Mouse (Mus musculus): Measurements from ENCODE around the gene Nek6.

Gene Nek6

DNA sequence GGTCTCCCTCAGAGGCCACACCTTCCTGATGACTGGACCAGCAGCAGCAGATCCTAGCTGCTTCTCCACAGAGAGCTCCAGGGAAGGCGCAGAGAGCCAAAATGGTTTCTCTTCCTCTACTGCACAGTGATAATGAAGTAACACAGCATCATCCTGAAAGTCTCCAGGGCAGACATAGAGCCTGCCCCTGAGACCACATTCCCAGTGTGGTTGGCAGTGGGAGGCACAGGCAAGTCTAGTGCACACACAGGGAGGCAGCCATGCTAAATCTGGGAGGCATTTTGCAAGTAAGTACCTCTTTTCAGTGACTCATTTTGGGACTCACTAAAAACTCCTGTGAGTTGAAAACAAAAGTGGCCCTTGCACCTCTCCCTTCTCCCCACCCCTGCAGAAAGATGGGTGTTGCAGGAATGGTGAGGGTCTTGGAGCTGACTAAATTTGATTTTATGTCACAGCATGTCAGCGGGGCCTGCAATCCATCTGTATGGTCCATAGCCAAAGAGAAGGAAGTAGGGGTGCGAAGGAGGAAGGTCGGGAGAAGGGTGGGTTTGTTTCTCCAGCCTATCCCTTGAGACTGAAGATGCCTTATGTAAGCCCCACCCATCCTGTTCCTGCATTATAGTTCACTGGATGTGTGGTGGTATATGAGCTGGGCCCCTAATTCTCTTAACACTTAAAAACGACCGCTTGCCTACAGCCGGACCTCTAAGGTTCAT, 2.3 kb upstream of the Nek6 start:
- no peak for DNase-seq (ENCODE audit: low read depth in 2 of 2, low spot score in 2 of 2)

DNA sequence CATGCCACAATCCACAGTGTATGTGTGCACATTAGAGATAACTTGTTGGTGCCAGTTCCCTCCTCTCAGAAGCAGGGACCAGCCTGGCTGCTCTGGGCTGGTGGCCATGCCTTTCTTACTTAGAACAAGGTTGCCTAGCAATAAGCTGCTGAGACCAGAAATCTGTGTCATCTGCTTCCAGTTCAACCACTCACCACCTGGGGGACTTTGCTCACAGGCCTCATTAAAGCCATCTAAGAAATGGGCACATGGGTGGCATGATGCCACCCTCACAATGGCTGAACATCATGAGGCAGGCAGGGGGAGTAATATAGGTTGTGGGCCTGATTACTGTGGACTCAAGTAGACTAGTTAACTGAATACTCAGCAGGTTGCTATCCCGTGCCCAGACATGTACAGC, 1.3 kb upstream of the Nek6 start:
- no peak for DNase-seq (ENCODE audit: low read depth in 2 of 2, low spot score in 2 of 2)

DNA sequence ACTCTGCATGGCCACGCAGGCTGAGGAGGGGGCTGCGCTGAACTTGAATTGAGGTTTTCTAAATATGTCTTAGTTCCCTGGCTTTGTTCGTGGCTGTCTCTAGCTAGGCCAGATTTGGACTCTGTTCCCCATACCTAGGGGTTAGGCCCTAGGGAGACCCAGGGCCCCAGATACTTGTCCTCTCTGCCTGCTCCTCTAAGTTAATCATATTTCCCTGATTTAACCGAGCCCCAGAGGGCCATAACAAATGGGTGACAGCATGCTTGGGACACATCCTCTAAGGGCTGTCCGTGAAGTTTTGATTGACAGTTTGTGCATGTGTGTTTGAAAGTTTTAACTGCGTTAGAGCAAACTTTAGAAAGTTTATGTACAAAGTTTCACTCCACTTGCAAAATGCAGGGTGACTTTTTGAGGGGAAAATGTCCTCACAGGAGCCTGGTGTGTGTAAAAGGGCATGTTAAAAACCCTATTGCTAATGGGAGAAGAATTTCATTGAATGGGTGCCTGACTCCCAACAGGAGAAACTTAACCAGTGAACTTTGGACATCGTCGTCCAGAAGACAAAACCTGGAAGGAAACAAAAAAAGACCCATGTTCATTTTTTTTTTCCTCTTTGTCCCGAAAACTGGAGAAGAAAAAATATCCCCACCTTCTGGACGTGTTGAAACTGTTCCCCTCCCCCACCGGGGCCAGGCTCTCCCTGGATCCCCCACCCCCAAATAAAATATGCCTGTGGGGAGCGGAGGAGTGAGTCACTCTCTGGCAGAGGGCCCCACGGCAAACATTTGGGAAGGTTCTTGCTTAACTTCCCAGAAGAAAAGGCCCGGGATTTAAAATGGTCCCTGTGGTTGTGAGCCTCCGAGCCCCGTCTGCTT, 1.1 kb downstream of the Nek6 start:
- DNase-seq (ENCODE audit: low read depth in 2 of 2, low spot score in 2 of 2), result no peak

DNA sequence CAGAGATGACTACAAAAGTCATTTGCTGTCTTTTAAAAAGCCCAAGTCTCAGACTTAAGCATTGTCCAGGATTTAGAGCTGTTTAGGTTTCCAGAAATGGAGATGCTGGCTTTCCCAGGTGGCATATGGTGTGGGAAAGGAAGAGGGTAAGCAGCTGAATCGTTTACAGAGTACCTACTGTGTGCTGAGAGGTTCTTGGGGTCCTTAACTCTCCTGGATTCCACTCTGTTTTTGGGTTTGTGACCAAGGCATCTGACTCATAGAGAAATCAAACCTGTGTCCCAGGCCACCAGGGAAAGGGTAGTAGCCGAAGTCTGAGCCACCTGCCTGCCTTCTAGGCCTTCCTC, 1.7 kb downstream of the Nek6 start:
- no peak for DNase-seq (ENCODE audit: low read depth in 2 of 2, low spot score in 2 of 2)

DNA sequence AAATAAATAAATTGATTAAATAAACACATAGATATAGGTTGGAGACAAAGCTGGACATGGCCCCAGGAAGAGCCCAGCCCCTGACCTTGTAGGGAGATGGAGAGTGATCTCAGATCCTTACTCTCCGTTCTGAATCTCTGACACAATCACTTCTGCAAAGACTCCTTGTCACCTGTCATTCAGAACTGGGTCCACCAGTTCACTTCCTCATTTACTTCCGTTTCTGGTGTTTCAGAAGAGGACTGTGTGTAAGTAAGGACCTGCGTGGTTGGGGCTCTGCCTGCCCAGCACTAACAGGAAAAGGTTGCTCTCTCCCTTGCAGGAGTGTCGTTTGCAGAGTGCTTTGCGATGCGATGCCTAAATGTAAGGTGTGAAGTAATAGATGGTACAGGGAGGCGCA, 3.0 kb downstream of the Nek6 start:
- no peak for DNase-seq (ENCODE audit: low read depth in 2 of 2, low spot score in 2 of 2)

DNA sequence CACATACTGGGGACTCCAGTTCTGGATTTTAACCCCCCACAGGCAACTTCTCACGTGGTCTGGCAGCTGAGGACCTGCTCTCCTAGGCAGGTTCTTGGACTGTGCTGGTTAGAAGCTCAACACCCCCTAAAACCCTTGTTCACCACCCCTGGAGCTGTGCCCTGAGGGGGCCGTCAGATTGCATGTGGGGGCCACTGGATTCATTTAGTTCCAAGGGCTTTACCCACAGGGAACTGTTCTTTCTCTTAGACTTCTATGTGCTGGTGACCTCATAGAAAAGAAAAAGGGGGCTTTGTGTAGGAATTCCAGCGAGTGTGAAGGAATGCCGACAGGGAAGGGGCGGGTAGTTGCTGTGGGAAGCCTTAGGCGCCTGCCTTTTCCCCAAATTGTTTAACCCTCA, 4.0 kb downstream of the Nek6 start:
- no peak for DNase-seq (ENCODE audit: low read depth in 2 of 2, low spot score in 2 of 2)

DNA sequence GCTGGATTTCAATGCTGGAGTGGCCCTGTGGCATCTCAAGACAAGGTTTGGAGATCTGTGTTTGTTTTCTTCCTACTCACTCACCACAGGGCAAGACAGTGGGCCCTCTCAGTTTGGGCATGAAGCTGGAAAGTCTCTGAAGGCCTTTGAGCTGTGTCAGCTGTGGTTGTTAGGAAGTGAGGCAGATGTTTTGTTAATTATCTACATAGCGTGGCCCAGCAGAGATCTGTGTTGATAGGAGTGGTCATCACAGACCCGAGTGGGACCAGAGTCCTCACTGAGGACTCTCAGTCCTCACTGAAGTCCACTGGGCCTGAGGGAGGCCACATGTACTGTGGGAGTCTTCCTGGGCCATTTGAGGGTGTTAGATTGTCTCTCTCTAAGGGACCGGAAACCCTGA, 5.0 kb downstream of the Nek6 start:
- DNase-seq (ENCODE audit: low read depth in 2 of 2, low spot score in 2 of 2), result no peak

DNA sequence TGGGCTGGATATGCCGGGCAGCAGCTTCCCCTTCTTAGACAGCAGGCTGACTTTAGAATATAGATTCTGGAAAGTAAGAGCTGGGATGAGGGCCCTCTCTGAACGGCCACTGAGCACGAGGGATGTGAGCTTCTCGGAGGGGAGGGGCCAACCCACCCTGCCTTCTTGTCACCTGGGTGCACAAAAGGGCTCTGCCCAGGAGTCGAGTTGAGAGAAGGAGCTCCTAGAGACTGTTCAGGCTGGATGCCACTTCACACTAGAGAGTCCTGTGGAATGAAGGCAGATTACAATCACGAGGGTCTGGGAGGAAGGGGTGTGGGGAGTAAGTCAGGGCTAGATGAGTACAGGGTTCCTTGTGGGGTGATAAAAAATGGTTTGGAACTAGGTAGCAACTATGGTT, 5.6 kb downstream of the Nek6 start:
- DNase-seq (ENCODE audit: low read depth in 2 of 2, low spot score in 2 of 2), result no peak

DNA sequence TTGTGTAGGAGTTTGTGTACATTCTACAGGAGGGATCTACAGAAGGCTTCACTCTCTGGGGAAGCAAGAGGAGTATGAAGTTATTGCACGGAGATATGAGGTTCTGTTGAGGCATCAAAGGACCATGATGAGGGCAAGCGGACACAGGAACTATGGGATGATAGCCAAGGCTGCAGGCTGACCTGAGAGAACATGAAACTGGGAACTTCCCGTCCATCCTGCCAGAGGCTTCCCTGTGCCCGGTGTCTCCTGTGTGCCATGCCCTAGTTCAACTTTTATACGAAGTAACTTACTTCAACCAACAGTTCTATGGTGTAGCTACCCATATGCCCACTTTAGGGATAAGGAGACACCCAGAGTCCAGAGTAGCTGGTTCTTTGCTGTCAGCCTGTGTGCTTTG, 7.3 kb downstream of the Nek6 start:
- no peak for DNase-seq (ENCODE audit: low read depth in 2 of 2, low spot score in 2 of 2)

DNA sequence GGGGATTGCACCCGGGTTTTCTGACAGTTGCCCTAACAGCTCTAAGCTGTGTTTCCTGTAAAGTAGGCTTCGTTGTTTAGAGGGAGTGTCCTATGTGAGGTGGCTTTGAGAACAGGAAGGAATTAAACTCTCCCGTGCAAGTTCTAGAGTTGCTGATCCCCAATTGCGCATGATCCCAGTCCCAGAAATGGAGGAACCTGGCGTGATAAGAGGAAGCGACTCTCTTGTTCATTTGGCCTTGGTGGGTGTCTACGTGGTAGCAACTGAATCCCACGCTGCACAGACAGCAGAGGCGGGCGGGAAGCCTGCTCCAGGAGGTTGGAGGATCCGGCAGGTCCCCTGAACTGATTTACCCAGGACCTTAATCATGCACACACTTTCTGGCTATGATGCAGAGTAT, 8.5 kb downstream of the Nek6 start:
- DNase-seq (ENCODE audit: low read depth in 2 of 2, low spot score in 2 of 2), result no peak

DNA sequence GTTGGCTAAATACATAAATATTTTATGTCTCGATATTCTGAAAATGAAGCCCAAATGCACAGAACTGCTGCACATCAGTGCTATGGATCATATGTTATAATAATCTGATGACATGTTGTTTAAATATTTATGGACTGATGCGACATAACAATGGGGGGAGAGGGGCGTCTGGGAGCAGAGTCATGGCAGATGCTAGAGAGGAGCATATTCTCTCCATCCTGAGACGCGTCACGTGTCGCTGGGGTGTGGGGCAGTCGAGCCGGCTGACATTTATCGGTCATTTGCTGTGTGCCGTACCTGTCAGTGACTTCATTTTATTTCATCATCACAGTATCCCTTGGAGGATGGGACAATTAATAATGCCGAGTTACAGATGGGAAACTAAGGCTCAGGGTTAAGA, 10.2 kb downstream of the Nek6 start:
- DNase-seq (ENCODE audit: low read depth in 2 of 2, low spot score in 2 of 2), result no peak

DNA sequence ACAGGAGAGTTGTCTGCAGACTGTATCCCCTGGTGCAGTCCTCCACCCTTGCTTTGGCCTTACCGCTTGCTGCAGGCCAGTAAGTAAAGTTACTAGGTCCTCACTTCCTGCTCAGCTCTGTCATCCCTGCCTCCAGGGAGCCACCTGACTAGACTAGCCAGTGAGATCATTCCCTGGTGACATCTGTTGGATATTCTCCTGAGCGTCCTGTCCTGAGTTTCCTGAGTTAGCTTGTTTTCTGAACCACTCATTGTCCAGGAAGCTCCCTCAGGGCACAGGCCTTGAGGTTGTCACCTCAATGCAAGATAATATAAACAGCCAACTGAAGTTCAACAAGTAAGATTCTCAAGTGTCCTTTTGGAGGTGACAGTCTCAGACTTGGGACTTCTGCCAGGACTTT, 10.9 kb downstream of the Nek6 start:
- DNase-seq (ENCODE audit: low read depth in 2 of 2, low spot score in 2 of 2), result no peak

DNA sequence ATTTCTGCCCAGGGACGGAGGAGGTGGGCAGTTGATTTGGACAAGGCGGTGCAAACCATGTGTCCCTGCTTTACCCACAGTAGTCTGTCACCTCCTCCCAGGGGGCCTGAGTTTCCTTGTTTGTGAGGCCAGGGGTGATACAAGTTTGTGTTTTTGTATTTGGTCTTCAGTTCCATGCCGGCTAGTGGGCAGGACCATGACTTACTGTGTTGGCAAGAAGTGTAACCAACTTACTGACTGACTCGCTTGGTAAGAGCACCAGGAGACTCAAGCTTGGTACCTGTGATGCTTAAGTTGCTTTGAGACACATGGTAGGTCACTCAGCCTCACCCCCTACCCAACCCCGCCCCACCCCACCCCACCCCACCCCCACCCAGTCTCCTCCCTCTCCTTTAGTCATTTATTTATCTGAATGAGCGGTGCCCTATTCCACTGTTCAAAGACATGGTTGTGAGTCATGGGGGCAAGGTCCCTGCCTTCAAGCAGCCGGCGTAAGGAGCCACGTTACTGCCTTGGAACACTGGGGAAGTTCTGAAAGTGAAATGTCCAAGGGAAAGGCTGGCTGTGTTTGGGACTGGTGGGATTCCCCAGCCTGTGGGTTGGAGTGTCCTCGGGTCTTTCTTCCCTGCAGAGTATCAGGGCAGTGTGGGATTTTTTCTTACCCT, 12.5 kb downstream of the Nek6 start:
- DNase-seq (ENCODE audit: low read depth in 2 of 2, low spot score in 2 of 2), result no peak

DNA sequence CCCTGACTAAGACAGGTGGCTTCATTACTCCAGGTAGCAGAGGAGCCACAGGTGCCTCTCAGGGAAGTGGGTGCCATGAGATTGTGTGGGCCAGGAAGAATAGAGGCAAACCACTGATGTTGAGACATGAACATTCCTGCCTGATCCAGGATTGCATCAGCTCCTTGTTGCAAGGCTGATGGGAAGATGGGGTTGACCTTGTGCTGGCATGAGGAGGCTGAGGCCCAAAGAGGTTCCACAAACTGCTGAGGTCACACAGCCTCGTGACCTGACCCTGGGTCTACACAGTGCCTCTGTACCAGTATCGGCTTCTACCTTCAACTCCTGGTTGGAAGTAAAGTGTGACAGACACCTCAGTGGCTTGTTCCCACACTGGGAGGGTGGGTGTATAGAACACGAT, 13.6 kb downstream of the Nek6 start:
- DNase-seq (ENCODE audit: low read depth in 2 of 2, low spot score in 2 of 2), result no peak

DNA sequence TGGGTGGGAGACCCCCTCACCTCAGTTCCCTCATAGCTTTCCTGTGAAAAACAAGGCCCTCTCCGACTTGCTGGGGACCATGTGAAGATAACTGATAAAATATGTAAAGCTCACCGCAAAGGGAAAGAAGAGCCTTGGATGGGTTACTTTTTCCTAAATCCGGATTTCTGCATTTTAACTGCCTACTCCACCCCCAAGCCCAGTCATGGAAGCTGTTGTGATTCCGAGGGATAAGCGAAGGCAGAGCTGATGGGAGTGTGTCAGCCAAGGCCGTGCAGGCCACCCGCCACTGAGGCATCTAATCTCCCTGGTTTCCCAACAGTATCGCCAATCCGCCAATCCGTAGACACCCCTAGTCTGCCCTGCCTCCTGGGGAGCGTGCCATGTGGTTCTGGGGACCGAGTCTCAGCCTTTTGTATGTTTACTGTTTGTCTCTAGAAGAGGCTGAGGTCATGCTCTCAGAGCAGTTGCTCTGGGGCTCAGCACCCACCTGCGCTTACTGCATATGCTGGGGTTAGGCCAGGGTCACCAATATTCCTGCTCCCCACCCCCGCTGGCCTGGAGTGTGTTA, 18.2 kb downstream of the Nek6 start:
- no peak for DNase-seq (ENCODE audit: low read depth in 2 of 2, low spot score in 2 of 2)

DNA sequence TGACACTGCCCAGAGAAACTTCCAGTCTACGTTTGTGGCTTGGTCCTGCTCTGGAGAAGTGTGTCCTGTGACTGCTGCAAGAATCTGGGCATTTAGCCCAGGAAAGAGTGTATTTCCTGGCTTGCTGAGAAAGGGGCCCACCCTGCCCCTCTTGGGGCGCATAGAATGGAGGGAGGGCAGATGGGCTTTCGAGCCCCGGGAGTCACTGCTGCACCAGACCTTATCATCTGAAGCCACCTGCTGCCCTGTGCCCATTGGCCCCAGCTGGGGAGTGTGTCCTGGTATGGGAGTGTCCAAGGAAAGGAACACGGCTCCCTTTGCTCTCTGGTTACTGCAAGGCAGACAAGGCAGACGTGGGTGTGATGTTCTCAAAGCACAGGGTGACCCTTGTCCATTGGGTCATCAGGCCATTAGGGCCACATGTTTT, 19.5 kb downstream of the Nek6 start:
- DNase-seq (ENCODE audit: low read depth in 2 of 2, low spot score in 2 of 2), result no peak

DNA sequence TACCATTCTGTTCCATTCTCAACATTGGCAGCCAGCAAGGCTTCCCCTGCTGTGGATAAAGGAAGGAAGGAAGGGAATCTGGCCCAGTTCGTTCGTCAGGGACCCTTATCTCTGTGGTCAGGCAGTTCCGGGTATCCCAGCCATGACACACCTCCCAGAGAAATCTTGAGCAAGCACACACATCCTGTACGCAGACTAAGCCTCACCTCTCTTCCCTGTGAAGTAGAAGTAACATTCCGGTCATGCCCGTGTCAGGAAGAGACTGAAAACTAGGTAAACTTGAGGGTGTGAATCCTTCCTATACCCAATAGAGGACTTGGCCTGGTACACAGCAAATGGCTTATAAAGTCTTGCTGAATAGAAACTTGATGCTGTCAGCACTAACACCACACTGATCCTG, 21.9 kb downstream of the Nek6 start:
- no peak for DNase-seq (ENCODE audit: low read depth in 2 of 2, low spot score in 2 of 2)

DNA sequence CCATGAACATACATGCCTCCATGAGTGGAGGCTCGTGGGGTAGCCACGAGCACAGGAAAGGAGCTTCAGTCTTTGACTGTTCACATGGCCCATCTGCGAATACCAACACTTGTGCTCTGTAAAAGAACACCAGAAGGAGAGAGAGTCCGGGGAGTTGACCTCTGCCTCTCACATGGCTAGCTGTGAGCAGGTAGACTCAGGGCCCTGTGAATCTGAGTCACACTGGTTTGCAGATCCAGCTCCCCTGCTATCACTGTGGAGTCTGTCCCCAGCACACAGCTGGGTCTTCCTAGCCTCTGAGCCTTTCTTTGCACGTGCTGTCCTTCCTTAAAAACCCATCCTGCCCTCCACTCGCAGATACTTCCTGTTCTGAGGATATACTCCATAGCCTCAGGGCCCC, 22.3 kb downstream of the Nek6 start:
- DNase-seq (ENCODE audit: low read depth in 2 of 2, low spot score in 2 of 2), result no peak

DNA sequence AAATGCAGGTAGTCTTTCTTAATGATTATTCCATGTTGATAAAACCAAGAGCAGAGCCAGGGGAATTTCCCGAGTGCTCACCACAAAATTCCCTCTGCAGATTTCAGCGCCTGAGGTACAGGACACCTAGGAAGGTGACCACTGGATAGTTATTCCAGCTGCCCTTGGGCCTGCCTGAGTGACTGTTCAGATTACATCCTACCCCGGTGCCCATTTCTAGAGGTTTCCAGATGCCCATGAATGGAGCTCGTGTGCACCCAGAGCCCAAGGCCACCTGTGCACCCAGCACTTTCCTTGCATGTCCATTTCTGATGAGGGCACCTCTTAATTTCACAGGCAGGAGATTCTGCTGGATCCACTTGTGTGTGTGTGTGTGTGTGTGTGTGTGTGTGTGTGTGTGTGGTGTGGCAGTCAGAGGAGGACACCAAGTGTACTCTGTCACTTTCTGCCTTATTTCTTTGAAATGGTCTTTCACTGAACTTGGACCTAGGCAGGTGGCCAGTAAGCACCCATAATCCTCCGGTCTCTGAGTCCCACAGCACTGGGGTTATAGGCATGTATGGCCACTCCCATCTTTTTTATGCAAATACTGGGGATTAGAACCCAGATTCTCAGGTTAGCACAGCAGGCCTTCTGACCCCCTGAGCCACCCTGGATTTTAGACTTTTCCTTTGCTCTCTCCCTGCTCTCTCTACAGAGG, 22.9 kb downstream of the Nek6 start:
- no peak for DNase-seq (ENCODE audit: low read depth in 2 of 2, low spot score in 2 of 2)

DNA sequence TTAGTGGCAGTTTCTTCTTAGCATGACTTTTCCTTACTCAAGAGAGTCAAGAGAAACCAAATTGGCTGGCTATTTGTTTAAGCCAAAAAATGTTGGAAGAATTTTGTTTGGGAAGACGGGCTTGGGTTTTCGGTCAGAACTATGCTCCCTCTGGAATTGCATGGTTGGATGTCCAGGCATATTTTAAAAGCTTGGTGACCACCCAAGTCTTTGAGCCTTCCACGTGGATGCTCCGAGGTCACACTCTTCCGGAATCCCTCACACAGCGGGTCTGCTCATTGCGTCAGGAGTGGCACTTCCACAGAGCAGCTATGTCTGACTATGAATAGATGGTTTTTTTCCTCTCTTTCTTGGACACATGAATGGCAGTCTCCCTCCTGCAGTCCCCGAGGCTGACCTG, 23.6 kb downstream of the Nek6 start:
- DNase-seq (ENCODE audit: low read depth in 2 of 2, low spot score in 2 of 2), result no peak

DNA sequence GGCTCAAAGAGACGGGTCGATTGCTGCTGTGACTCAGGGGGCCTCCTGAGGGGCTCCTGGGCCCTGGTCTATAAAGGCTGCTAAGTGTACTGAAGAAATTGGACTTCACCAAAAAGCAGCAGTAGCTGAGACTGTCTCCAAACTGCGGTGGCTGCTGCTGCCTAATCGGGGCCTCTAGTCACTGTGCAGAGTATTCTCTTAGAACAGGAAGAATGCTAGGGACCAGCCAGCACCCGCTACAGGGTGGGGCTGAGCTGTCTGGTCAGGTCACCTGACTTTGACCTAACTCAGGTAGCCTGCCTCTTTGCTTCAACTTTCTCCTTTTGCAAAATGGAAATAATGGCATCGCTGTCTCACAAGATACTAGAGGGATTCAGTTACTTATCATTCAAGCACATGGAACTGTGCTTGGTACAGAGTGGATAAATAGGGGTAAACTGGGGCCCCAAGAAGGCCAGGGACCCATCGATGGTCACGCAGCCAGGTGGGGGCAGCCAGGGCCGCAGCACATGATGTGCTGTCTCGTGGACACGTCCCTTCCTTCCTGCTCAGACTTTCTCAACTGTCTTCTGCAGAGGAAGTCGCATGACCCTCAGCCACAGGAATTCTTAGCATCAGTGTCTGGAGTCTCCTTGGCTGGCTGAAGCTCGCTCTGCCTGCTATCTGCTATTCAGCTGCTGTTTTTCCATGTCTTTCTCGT, 24.2 kb downstream of the Nek6 start:
- DNase-seq (ENCODE audit: low read depth in 2 of 2, low spot score in 2 of 2), result no peak

Data from CD8-positive naive resting alpha-beta T cell, adult 2 months (primary cell).